Mouse (Mus musculus) liver, adult 2 months (tissue): ENCODE results near the gene E4f1.

ENCODE experiments used
- CTCF ChIP-seq: fragments of 200-500 bp; IDR thresholded peaks from 2 replicates; pipeline ENCODE4 v1.5.1; 2011; ENCODE audit warnings: low read depth, low read length, control low read depth
- POLR2A ChIP-seq: fragments of 200-500 bp; IDR thresholded peaks from 2 replicates; pipeline ENCODE4 v1.6.1; 2011; ENCODE audit warnings: low read length, control low read depth; ENCODE audit not compliant: insufficient read depth; ENCODE audit errors: extremely low read depth

- TF ChIP-seq POLR2A (no peak), CTCF (no peak)
Observed at GRCm38 (mm10) chr17:24505286-24505955, 35.3 kb upstream of the E4f1 start.
